Mouse (Mus musculus): ENCODE measurements around the gene C77080.

- TF ChIP-seq CTCF (IDR thresholded peaks at IDR 0.05; ENCODE audit: low read depth, low read length), result no peak
- TF ChIP-seq POLR2A (IDR thresholded peaks at IDR 0.05; ENCODE audit: extremely low read depth, insufficient read depth, low read length), result no peak
Observed at GRCm38 (mm10) chr4:129221097-129222010, 39.9 kb downstream of the C77080 start.
